ENCODE assay signal across 10 mouse cellular contexts in the genomic region with DNA sequence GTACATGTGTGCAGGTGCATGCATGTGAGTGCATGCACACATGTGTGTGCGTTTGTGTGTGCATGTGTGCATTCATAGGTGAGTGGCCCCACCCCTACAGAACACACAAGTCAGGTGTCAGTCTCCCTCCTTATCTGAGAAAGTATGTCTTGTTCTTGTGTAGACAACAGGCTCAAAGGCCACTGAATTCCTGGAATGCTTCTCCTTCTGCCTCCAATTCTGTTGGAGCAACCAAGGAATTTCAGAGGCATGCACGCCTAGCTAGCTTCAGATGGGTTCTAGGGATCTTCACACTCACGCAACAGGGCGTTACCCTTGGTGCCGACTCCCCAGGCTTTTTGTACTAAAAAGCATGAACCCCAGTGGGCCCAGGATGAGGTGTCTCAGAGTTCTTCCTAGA. TPM values are rescaled to one million over a fixed set of nuclear protein-coding genes. Genes with fewer than 3 reads are reported as not detected.
DNase-seq lines count a peak whose midpoint lies in the region; ATAC-seq lines count a peak whose summit lies in the region.
"Had no signal": no experiment of that assay in that cellular context is flagged by ENCODE, and none has a peak within 500 bp of the region (broad histone marks: within the 10 kb centered on the region; RNA-seq: fewer than 3 reads in every experiment).

No protein-coding gene starts in this region.

- WGBS in hindbrain, embryonic 13.5 days: 66% methylated on average over 5 of the region's 5 CpGs
- WGBS in hindbrain, embryonic 10.5 days: 68% methylated on average over 5 of the region's 5 CpGs
- 66% methylated on average over 5 of the region's 5 CpGs for WGBS in embryonic facial prominence, embryonic 13.5 days
- 72% methylated on average over 5 of the region's 5 CpGs for WGBS in limb, embryonic 13.5 days

- H3K27me3 ChIP-seq in hindbrain, embryonic 13.5 days: no peaks in the 10 kb centered on the region
- H3K27me3 ChIP-seq in hindbrain, embryonic 10.5 days (ENCODE audit: insufficient read depth, poor library complexity, severe bottlenecking): no peaks in the 10 kb centered on the region
- H3K27me3 ChIP-seq in embryonic facial prominence, embryonic 13.5 days: no peaks in the 10 kb centered on the region
- no peaks in the 10 kb centered on the region for H3K27me3 ChIP-seq in limb, embryonic 13.5 days

- peaks cover 92% of the 10 kb centered on the region for H3K36me3 ChIP-seq in hindbrain, embryonic 13.5 days
- H3K36me3 ChIP-seq in hindbrain, embryonic 10.5 days: peaks cover 95% of the 10 kb centered on the region
- peaks cover 96% of the 10 kb centered on the region for H3K36me3 ChIP-seq in embryonic facial prominence, embryonic 13.5 days
- H3K36me3 ChIP-seq in limb, embryonic 13.5 days: peaks cover 96% of the 10 kb centered on the region

- H3K4me2 ChIP-seq in hindbrain, embryonic 13.5 days: no peak overlapping the region
- no peak overlapping the region for H3K4me2 ChIP-seq in embryonic facial prominence, embryonic 13.5 days
- no peak overlapping the region for H3K4me2 ChIP-seq in limb, embryonic 13.5 days (replicated peaks)

- peak overlapping the region; percentile 43; the same call in 1 of the 2 replicates for H3K9ac ChIP-seq in hindbrain, embryonic 13.5 days
- no peak overlapping the region for H3K9ac ChIP-seq in embryonic facial prominence, embryonic 13.5 days
- no peak overlapping the region for H3K9ac ChIP-seq in limb, embryonic 13.5 days
- H3K9ac ChIP-seq: liver, embryonic 14.5 days had no signal

- peak overlapping the region; percentile 89 for H3K27ac ChIP-seq in hindbrain, embryonic 13.5 days
- H3K27ac ChIP-seq in hindbrain, embryonic 10.5 days: no peak overlapping the region
- peak overlapping the region; percentile 57; the same call in 1 of the 2 replicates for H3K27ac ChIP-seq in embryonic facial prominence, embryonic 13.5 days
- peak overlapping the region; percentile 48 for H3K27ac ChIP-seq in limb, embryonic 13.5 days
- H3K27ac ChIP-seq: liver, embryonic 14.5 days had no signal

- peaks cover 51% of the 10 kb centered on the region for H3K4me1 ChIP-seq in hindbrain, embryonic 13.5 days (replicated peaks)
- H3K4me1 ChIP-seq in hindbrain, embryonic 10.5 days (replicated peaks): peaks cover 19% of the 10 kb centered on the region
- peaks cover 38% of the 10 kb centered on the region for H3K4me1 ChIP-seq in embryonic facial prominence, embryonic 13.5 days
- peaks cover 28% of the 10 kb centered on the region for H3K4me1 ChIP-seq in limb, embryonic 13.5 days

- ATAC-seq in hindbrain, embryonic 13.5 days (ENCODE audit: low FRiP score): no peak
- no peak for ATAC-seq in embryonic facial prominence, embryonic 13.5 days (ENCODE audit: insufficient number of reproducible peaks, insufficient read depth, low FRiP score, low TSS enrichment, low read depth)
- ATAC-seq in limb, embryonic 13.5 days (ENCODE audit: low FRiP score, low read depth): no peak

- no peak overlapping the region for H3K4me3 ChIP-seq in hindbrain, embryonic 13.5 days
- no peak overlapping the region for H3K4me3 ChIP-seq in hindbrain, embryonic 10.5 days
- H3K4me3 ChIP-seq in embryonic facial prominence, embryonic 13.5 days: no peak overlapping the region
- H3K4me3 ChIP-seq in limb, embryonic 13.5 days: no peak overlapping the region

- no peak for DNase-seq in hindbrain, embryonic 10.5 days (ENCODE audit: low spot score)
- peak; percentile 38 for DNase-seq in 3T3-L1 (ENCODE audit: low read depth, low spot score)
- no peak for DNase-seq in left cerebral cortex, adult 11 months (ENCODE audit: low spot score)
- DNase-seq in urinary bladder, adult 2 months (ENCODE audit: low spot score): no peak
- DNase-seq: adrenal gland, adult 8-10 months; cerebellum, adult 18-20 months had no signal

- no peaks in the 10 kb centered on the region for H3K9me3 ChIP-seq in hindbrain, embryonic 13.5 days
- no peaks in the 10 kb centered on the region for H3K9me3 ChIP-seq in hindbrain, embryonic 10.5 days
- H3K9me3 ChIP-seq in embryonic facial prominence, embryonic 13.5 days: no peaks in the 10 kb centered on the region
- H3K9me3 ChIP-seq in limb, embryonic 13.5 days: no peaks in the 10 kb centered on the region

RNA-seq across cellular contexts. Expression of gene Tnrc18, which starts 47.8 kb away (rescaled TPM):
- 33.1 and 35.8 TPM in 2 replicates for polyA plus RNA-seq in hindbrain, embryonic 13.5 days (2015; fragmentation: Nextera tagmentation; extraction: Ambion mirVana)
- 25.2 and 39.3 TPM in 2 replicates for polyA plus RNA-seq in hindbrain, embryonic 10.5 days (2016; fragmentation: Nextera tagmentation; extraction: Ambion mirVana)
- polyA plus RNA-seq in embryonic facial prominence, embryonic 13.5 days (2015; fragmentation: Nextera tagmentation; extraction: Ambion mirVana): 44.0 and 55.7 TPM in 2 replicates
- 37.4 and 37.7 TPM in 2 replicates for polyA plus RNA-seq in limb, embryonic 13.5 days (2015; fragmentation: Nextera tagmentation; extraction: Ambion mirVana)
- 21.4 and 49.1 TPM in 2 replicates for polyA plus RNA-seq in urinary bladder, adult 2 months (2012; rRNA removed)
